8 mouse cellular contexts compared by ENCODE assay signal in genomic region chr2:153298863-153299262, GRCm38 (mm10). TPM values are rescaled to one million over a fixed set of nuclear protein-coding genes. Genes with fewer than 3 reads are reported as not detected.
DNase-seq lines count a peak whose midpoint lies in the region; ATAC-seq and TF ChIP-seq lines count a peak whose summit lies in the region.

No protein-coding gene starts in this region.

- H3K4me1 ChIP-seq in intestine, postnatal 0 days (replicated peaks; ENCODE audit: control insufficient read depth, insufficient read depth, low read length): no peaks in the 10 kb centered on the region
- peaks cover 3% of the 10 kb centered on the region; the same call in 1 of the 2 replicates for H3K4me1 ChIP-seq in small intestine, adult 2 months (ENCODE audit: control insufficient read depth, insufficient read depth, insufficient read length, low read length)

- H3K4me2 ChIP-seq in intestine, postnatal 0 days (replicated peaks; ENCODE audit: low read depth): no peak overlapping the region

- H3K27ac ChIP-seq in intestine, postnatal 0 days (ENCODE audit: low read depth, low read length): no peak overlapping the region
- peak overlapping the region; percentile 32; the same call in 1 of the 2 replicates for H3K27ac ChIP-seq in small intestine, adult 2 months (ENCODE audit: insufficient read depth, low read depth, low read length)

- no peak overlapping the region for H3K9ac ChIP-seq in intestine, postnatal 0 days (ENCODE audit: low read depth, low read length)

- no peak for TF ChIP-seq POLR2A in small intestine, adult 2 months (IDR thresholded peaks at IDR 0.05; ENCODE audit: low read depth, low read length)

- TF ChIP-seq CTCF in intestine, postnatal 0 days (IDR thresholded peaks at IDR 0.05; ENCODE audit: low read depth): peak; percentile 46
- no peak for TF ChIP-seq CTCF in small intestine, adult 2 months (IDR thresholded peaks at IDR 0.05; ENCODE audit: extremely low read depth, insufficient read length, insufficient replicate concordance, low read depth, low read length)

- H3K36me3 ChIP-seq in intestine, postnatal 0 days (ENCODE audit: control insufficient read depth, insufficient read depth): peaks cover 9% of the 10 kb centered on the region; the same call in 1 of the 2 replicates
- 0 out of 2 replicates have a peak, but pooled peaks cover 2% of the 10 kb centered on the region for H3K36me3 ChIP-seq in small intestine, adult 2 months (ENCODE audit: control insufficient read depth, insufficient read depth, low read length)

- H3K9me3 ChIP-seq in intestine, postnatal 0 days (ENCODE audit: control insufficient read depth): no peaks in the 10 kb centered on the region

- H3K4me3 ChIP-seq in intestine, postnatal 0 days (ENCODE audit: low read depth, low read length): no peak overlapping the region
- no peak overlapping the region for H3K4me3 ChIP-seq in small intestine, adult 2 months (ENCODE audit: low read depth, low read length)

- DNase-seq in gastrocnemius, postnatal 25 days: peak; percentile 21
- DNase-seq in gastrocnemius, postnatal 4 days (ENCODE audit: low spot score in 2 of 2): no peak
- DNase-seq in ovary, adult 18-20 months (ENCODE audit: low spot score): peak; percentile 46
- no peak for DNase-seq in ovary, postnatal 10 days (ENCODE audit: low spot score)
- no peak for DNase-seq in cerebellum, adult 11 months
- DNase-seq in spleen, adult 18-20 months: no peak

- 49% methylated on average over 4 of the region's 4 CpGs for WGBS in intestine, postnatal 0 days
- 55% methylated on average over 4 of the region's 4 CpGs for WGBS in small intestine, adult 2 months

- no peaks in the 10 kb centered on the region for H3K27me3 ChIP-seq in intestine, postnatal 0 days (replicated peaks; ENCODE audit: control insufficient read depth, insufficient read depth, low read length)
- no peaks in the 10 kb centered on the region for H3K27me3 ChIP-seq in small intestine, adult 2 months (ENCODE audit: control insufficient read depth, insufficient read depth, low read length)

- peak; percentile 26 for ATAC-seq in intestine, postnatal 0 days

RNA-seq across cellular contexts. Expression of gene Kif3b, which starts 7.7 kb away (rescaled TPM):
- total RNA-seq in gastrocnemius, postnatal 25 days (2021): 1 to 10 TPM; 3.4 to 4.0 TPM
- 1 to 10 TPM; 8.9 to 9.1 TPM for total RNA-seq in gastrocnemius, postnatal 4 days (2021)
- polyA plus RNA-seq in intestine, postnatal 0 days (2015; fragmentation: Nextera tagmentation; extraction: Ambion mirVana): 8.1 and 8.2 TPM in 2 replicates
- polyA plus RNA-seq in small intestine, adult 2 months (2012; rRNA removed): 2.8 and 4.9 TPM in 2 replicates

RNA-seq across cellular contexts. Expression of gene Asxl1, which starts 46.8 kb away (rescaled TPM):
- 1 to 10 TPM; 7.3 to 8.5 TPM for total RNA-seq in gastrocnemius, postnatal 25 days (2021)
- 10 to 100 TPM; 27.1 to 28.9 TPM for total RNA-seq in gastrocnemius, postnatal 4 days (2021)
- polyA plus RNA-seq in intestine, postnatal 0 days (2015; fragmentation: Nextera tagmentation; extraction: Ambion mirVana): 6.7 and 7.4 TPM in 2 replicates
- 3.1 and 6.7 TPM in 2 replicates for polyA plus RNA-seq in small intestine, adult 2 months (2012; rRNA removed)

RNA-seq across cellular contexts. Expression of gene Pofut1, which starts 57.5 kb away (rescaled TPM):
- 10 to 100 TPM; 11.4 to 12.2 TPM for total RNA-seq in gastrocnemius, postnatal 25 days (2021)
- 10 to 100 TPM; 45.3 to 46.9 TPM for total RNA-seq in gastrocnemius, postnatal 4 days (2021)
- polyA plus RNA-seq in intestine, postnatal 0 days (2015; fragmentation: Nextera tagmentation; extraction: Ambion mirVana): 7.5 and 10.5 TPM in 2 replicates
- 10.5 and 20.4 TPM in 2 replicates for polyA plus RNA-seq in small intestine, adult 2 months (2012; rRNA removed)

RNA-seq across cellular contexts. Expression of gene Plagl2, which starts 57.6 kb away (rescaled TPM):
- 1 to 10 TPM; 3.2 to 4.0 TPM for total RNA-seq in gastrocnemius, postnatal 25 days (2021)
- 10 to 100 TPM; 13.4 to 13.6 TPM for total RNA-seq in gastrocnemius, postnatal 4 days (2021)
- 54.4 and 55.4 TPM in 2 replicates for polyA plus RNA-seq in intestine, postnatal 0 days (2015; fragmentation: Nextera tagmentation; extraction: Ambion mirVana)
- polyA plus RNA-seq in small intestine, adult 2 months (2012; rRNA removed): 8.4 and 13.6 TPM in 2 replicates

Comparison
In these comparisons a context has a peak if more than half of its experiments do, and no peak if none do; other contexts are left out.
1. DNase-seq: peak in gastrocnemius, postnatal 25 days (single experiment) and ovary, adult 18-20 months (single experiment); none in gastrocnemius, postnatal 4 days (0 of 2), ovary, postnatal 10 days (single experiment), cerebellum, adult 11 months (single experiment) and spleen, adult 18-20 months (0 of 2).